12 mouse cellular contexts compared by ENCODE assay signal in the genomic region with DNA sequence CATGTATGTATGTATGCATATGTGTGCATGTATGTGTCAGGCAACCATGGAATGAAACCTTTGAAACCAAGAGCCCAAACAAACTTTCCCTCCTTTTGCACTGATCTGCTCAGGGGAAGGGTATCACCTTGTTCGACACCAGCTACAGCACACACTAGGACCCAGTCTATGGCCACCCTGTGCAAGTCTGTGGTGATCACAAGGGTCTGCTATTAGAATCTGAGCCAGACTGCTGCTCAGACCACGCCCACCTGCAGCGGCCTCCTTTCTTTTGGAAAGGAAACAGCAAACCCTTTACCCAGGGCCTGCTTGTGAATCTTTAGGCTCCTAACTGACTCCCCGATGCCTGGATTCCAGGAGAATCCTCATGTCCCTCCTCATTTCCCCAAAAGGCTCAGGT. TPM values are rescaled to one million over a fixed set of nuclear protein-coding genes. Genes with fewer than 3 reads are reported as not detected.
A peak's percentile ranks its signal among the peaks of the same experiment; 100 is the strongest.
DNase-seq lines count a peak whose midpoint lies in the region; ATAC-seq and TF ChIP-seq lines count a peak whose summit lies in the region.
"Had no signal": no experiment of that assay in that cellular context is flagged by ENCODE, and none has a peak within 500 bp of the region (broad histone marks: within the 10 kb centered on the region; RNA-seq: fewer than 3 reads in every experiment).

No protein-coding gene starts in this region.

- ATAC-seq in forebrain, embryonic 11.5 days (replicated peaks; ENCODE audit: low FRiP score), result peak; percentile 44; the same call in 1 of the 2 replicates
- peak; percentile 52 for ATAC-seq in hindbrain, embryonic 13.5 days (ENCODE audit: low FRiP score)
- peak; percentile 45; the same call in 1 of the 2 replicates for ATAC-seq in midbrain, embryonic 15.5 days (replicated peaks)
- no peak for ATAC-seq in erythroblast, adult 5-6 weeks (replicated peaks; ENCODE audit: low FRiP score, poor library complexity, severe bottlenecking)
- ATAC-seq: CD4-positive, CD25-positive, alpha-beta regulatory T cell, adult 4 months had no signal

- H3K9me3 ChIP-seq in forebrain, embryonic 11.5 days (ENCODE audit: control insufficient read depth, low read length), result no peaks in the 10 kb centered on the region
- H3K9me3 ChIP-seq in hindbrain, embryonic 13.5 days, result no peaks in the 10 kb centered on the region
- no peaks in the 10 kb centered on the region for H3K9me3 ChIP-seq in midbrain, embryonic 15.5 days
- H3K9me3 ChIP-seq: embryonic facial prominence, embryonic 13.5 days had no signal

- peak; percentile 84 for DNase-seq in brain, embryonic 14.5 days (ENCODE audit: low read depth)
- no peak for DNase-seq in forebrain, embryonic 11.5 days (ENCODE audit: low spot score)
- DNase-seq in layer of hippocampus, postnatal 10 days (ENCODE audit: low spot score in 2 of 2), result no peak
- no peak for DNase-seq in testis, postnatal 10 days (ENCODE audit: low spot score)
- DNase-seq: lung, adult 18-20 months; spleen, adult 18-20 months had no signal

- H3K9ac ChIP-seq in forebrain, embryonic 11.5 days (ENCODE audit: low read length), result peak overlapping the region; percentile 12; the same call in 1 of the 2 replicates
- H3K9ac ChIP-seq in hindbrain, embryonic 13.5 days, result no peak overlapping the region
- H3K9ac ChIP-seq in midbrain, embryonic 15.5 days, result no peak overlapping the region
- H3K9ac ChIP-seq: embryonic facial prominence, embryonic 13.5 days had no signal

- no peak for TF ChIP-seq CTCF in brain, embryonic 14.5 days (IDR thresholded peaks at IDR 0.05; ENCODE audit: borderline replicate concordance, extremely low read depth, insufficient read depth, insufficient read length)

- H3K4me3 ChIP-seq in forebrain, embryonic 11.5 days (ENCODE audit: low read depth, low read length), result no peak overlapping the region
- H3K4me3 ChIP-seq in hindbrain, embryonic 13.5 days, result no peak overlapping the region
- no peak overlapping the region for H3K4me3 ChIP-seq in midbrain, embryonic 15.5 days
- H3K4me3 ChIP-seq: embryonic facial prominence, embryonic 13.5 days; myocyte had no signal

- 61% methylated on average over 4 of the region's 4 CpGs for WGBS in forebrain, embryonic 11.5 days
- WGBS in hindbrain, embryonic 13.5 days, result 50% methylated on average over 4 of the region's 4 CpGs
- 53% methylated on average over 4 of the region's 4 CpGs for WGBS in midbrain, embryonic 15.5 days

- peaks cover 4% of the 10 kb centered on the region; the same call in 1 of the 2 replicates for H3K4me1 ChIP-seq in forebrain, embryonic 11.5 days (replicated peaks; ENCODE audit: control insufficient read depth, insufficient read depth, low read length)
- peaks cover 45% of the 10 kb centered on the region for H3K4me1 ChIP-seq in hindbrain, embryonic 13.5 days (replicated peaks)
- peaks cover 33% of the 10 kb centered on the region for H3K4me1 ChIP-seq in midbrain, embryonic 15.5 days

- no peaks in the 10 kb centered on the region for H3K36me3 ChIP-seq in forebrain, embryonic 11.5 days (ENCODE audit: control insufficient read depth, insufficient read depth, low read length)
- H3K36me3 ChIP-seq in hindbrain, embryonic 13.5 days, result no peaks in the 10 kb centered on the region
- no peaks in the 10 kb centered on the region for H3K36me3 ChIP-seq in midbrain, embryonic 15.5 days (replicated peaks)
- H3K36me3 ChIP-seq: embryonic facial prominence, embryonic 13.5 days had no signal

- no peak for TF ChIP-seq POLR2A in brain, embryonic 14.5 days (IDR thresholded peaks at IDR 0.05; ENCODE audit: borderline replicate concordance, extremely low read depth, insufficient read depth, insufficient read length, poor library complexity, severe bottlenecking)

- peak overlapping the region; percentile 82 for H3K27ac ChIP-seq in forebrain, embryonic 11.5 days (ENCODE audit: low read depth, low read length)
- peak overlapping the region; percentile 96 for H3K27ac ChIP-seq in hindbrain, embryonic 13.5 days
- peak overlapping the region; percentile 94 for H3K27ac ChIP-seq in midbrain, embryonic 15.5 days
- H3K27ac ChIP-seq: embryonic facial prominence, embryonic 13.5 days had no signal

- H3K4me2 ChIP-seq in forebrain, embryonic 11.5 days (ENCODE audit: low read depth, low read length, severe bottlenecking), result no peak overlapping the region
- H3K4me2 ChIP-seq in hindbrain, embryonic 13.5 days, result no peak overlapping the region
- H3K4me2 ChIP-seq in midbrain, embryonic 15.5 days, result no peak overlapping the region
- H3K4me2 ChIP-seq: embryonic facial prominence, embryonic 13.5 days had no signal

- no peaks in the 10 kb centered on the region for H3K27me3 ChIP-seq in forebrain, embryonic 11.5 days (ENCODE audit: control insufficient read depth, insufficient read depth, low read length)
- H3K27me3 ChIP-seq in hindbrain, embryonic 13.5 days, result no peaks in the 10 kb centered on the region
- no peaks in the 10 kb centered on the region for H3K27me3 ChIP-seq in midbrain, embryonic 15.5 days (replicated peaks)
- H3K27me3 ChIP-seq: embryonic facial prominence, embryonic 13.5 days had no signal

RNA-seq across cellular contexts. Expression of gene Kifc3, which starts 41.2 kb away (rescaled TPM):
- polyA plus RNA-seq in brain, embryonic 14.5 days (2012; rRNA removed), result 26.3 and 31.1 TPM in 2 replicates
- 5.5 and 5.9 TPM in 2 replicates for polyA plus RNA-seq in forebrain, embryonic 11.5 days (2014; fragmentation: Nextera tagmentation; extraction: Ambion mirVana)
- polyA plus RNA-seq in hindbrain, embryonic 13.5 days (2015; fragmentation: Nextera tagmentation; extraction: Ambion mirVana), result 16.5 and 20.2 TPM in 2 replicates
- polyA plus RNA-seq in midbrain, embryonic 15.5 days (2015; fragmentation: Nextera tagmentation; extraction: Ambion mirVana), result 29.8 and 33.9 TPM in 2 replicates
- 0.96 and 1.0 TPM in 2 replicates for total RNA-seq in erythroblast, adult 5-6 weeks (2015; ENCODE audit: low replicate concordance)
- 0.51 and 1.1 TPM in 2 replicates for total RNA-seq in erythroblast, adult 5-6 weeks (2017; ENCODE audit: low replicate concordance)
- 10 to 100 TPM; 72.4 to 90.2 TPM for total RNA-seq in layer of hippocampus, postnatal 10 days (2021)
- polyA plus RNA-seq: CD4-positive, CD25-positive, alpha-beta regulatory T cell, adult 4 months had no signal
